Mouse (Mus musculus) forebrain, postnatal 0 days (tissue): ENCODE results near the gene Fam217a. TPM values are rescaled to one million over a fixed set of nuclear protein-coding genes. Genes with fewer than 3 reads are reported as not detected.
A peak's percentile ranks its signal among the peaks of the same experiment; 100 is the strongest.
"Not testable (repeated sequence)": the region's sequence is repeated elsewhere in the genome, so short reads cannot be mapped to it uniquely, and the experiment has no call there.

Experiments
- ATAC-seq: fragments of 200-750 bp; cut with Nextera tagmentation; 2 replicates; pipeline ENCODE4 v1.8.0; 2017; ENCODE audit warnings: mild to moderate bottlenecking, moderate library complexity
- DNase-seq: peaks from one replicate; pipeline ENCODE4 v3.0.0-alpha.2; 2015
- H3K27ac ChIP-seq: fragments of 300-500 bp; sonication (generic); 2 replicates; pipeline ENCODE4 v1.5.1; 2014; ENCODE audit warnings: low read depth, mild to moderate bottlenecking, antibody characterized with exemption, low read length, moderate library complexity, mixed read lengths
- H3K27me3 ChIP-seq: fragments of 300-500 bp; sonication (generic); 2 replicates; pipeline ENCODE4 v1.6.1; 2014; ENCODE audit warnings: mild to moderate bottlenecking, low read length, mixed read lengths; ENCODE audit not compliant: insufficient read depth
- H3K36me3 ChIP-seq: fragments of 300-500 bp; sonication (generic); 2 replicates; pipeline ENCODE4 v1.6.1; 2014; ENCODE audit warnings: mild to moderate bottlenecking, moderate library complexity; ENCODE audit not compliant: insufficient read depth
- H3K4me1 ChIP-seq: fragments of 300-500 bp; sonication (generic); 2 replicates; pipeline ENCODE4 v1.6.1; 2014; ENCODE audit warnings: antibody characterized with exemption; ENCODE audit not compliant: insufficient read depth
- H3K4me2 ChIP-seq: fragments of 300-500 bp; sonication (generic); 2 replicates; pipeline ENCODE4 v1.6.1; 2014; ENCODE audit warnings: low read depth, mild to moderate bottlenecking, moderate library complexity
- H3K4me3 ChIP-seq: fragments of 300-500 bp; sonication (generic); 2 replicates; pipeline ENCODE4 v1.5.1; 2014; ENCODE audit warnings: low read depth, low read length, mixed read lengths
- H3K9ac ChIP-seq: fragments of 300-500 bp; sonication (generic); 2 replicates; pipeline ENCODE4 v1.6.1; 2014; ENCODE audit warnings: mild to moderate bottlenecking
- H3K9me3 ChIP-seq: fragments of 300-500 bp; sonication (generic); 2 replicates; pipeline ENCODE4 v1.6.1; 2016; ENCODE audit warnings: low read length
- CTCF ChIP-seq: sonication (generic); IDR thresholded peaks from 2 replicates; pipeline ENCODE4 v1.5.1; 2016; ENCODE audit warnings: antibody characterized with exemption, control low read depth, low read depth
- WGBS: fragments of 180-500 bp; shearing (Covaris S2); extraction: QIAGEN DNeasy Blood & Tissue Kit; methylation state at CpG from one replicate; pipeline ENCODE4 v1.1.7; 2014; 5-methylcytosine and 5-hydroxymethylcytosine counted together
- polyA plus RNA-seq: library from polyadenylated mRNA; unstranded; fragments of >200 nt; fragmentation: Nextera tagmentation; extraction: Ambion mirVana; gene quantifications from 2 replicates; pipeline ENCODE4 v1.2.1, GENCODE M21; 2015
- total RNA-seq: library from RNA; depleted of rRNA; stranded (reverse); fragments of >200 nt; gene quantifications from 2 replicates; pipeline ENCODE4 v1.2.3, GENCODE M21; 2014; rRNA removed

Fam217a gene
- total RNA-seq (0.43 and 0.62 TPM in 2 replicates), polyA plus RNA-seq (0.55 and 1.0 TPM in 2 replicates)

- WGBS = 85% methylated on average over 4 of the region's 4 CpGs
These were observed at the start of gene Fam217a, which contains the start of gene 4933417A18Rik for GRCm38 (mm10) chr13:34924210-34924609. TSS of gene Fam217a (minus strand) at chr13:34924310. TSS of gene 4933417A18Rik (plus strand) at chr13:34924409.

GRCm38 (mm10) chr13:34973770-34974169, 49.7 kb upstream of the Fam217a start:
- ATAC-seq = no peak
- no peak overlapping the region for H3K4me3 ChIP-seq

More at GRCm38 (mm10) chr13:34924210-34924609, at the start of gene Fam217a, which contains the start of gene 4933417A18Rik:
- no peak for ATAC-seq
- Histone ChIP-seq H3K9ac (no peak within 1 kb of the TSS), H3K36me3 (no peaks in the 10 kb centered on the region), H3K4me3 (no peak within 1 kb of the TSS), H3K27me3 (no peaks in the 10 kb centered on the region), H3K27ac (no peak within 1 kb of the TSS), H3K4me2 (no peak within 1 kb of the TSS), H3K4me1 (no peaks in the 10 kb centered on the region), H3K9me3 (no peaks in the 10 kb centered on the region)
- no peak for DNase-seq
- TF ChIP-seq CTCF = no peak

GRCm38 (mm10) chr13:34973149-34973548, 49.0 kb upstream of the Fam217a start:
- Histone ChIP-seq H3K27me3 (no peaks in the 10 kb centered on the region), H3K36me3 (peaks cover 13% of the 10 kb centered on the region), H3K9me3 (no peaks in the 10 kb centered on the region), H3K4me2 (no peak overlapping the region), H3K4me1 (no peaks in the 10 kb centered on the region), H3K4me3 (no peak overlapping the region), H3K9ac (no peak overlapping the region), H3K27ac (no peak overlapping the region)
- WGBS = 42% methylated on average over 1 of the region's 1 CpGs
- TF ChIP-seq CTCF = 0 out of 2 replicates have a peak, but pooled peaks have one; percentile 16
- no peak for DNase-seq
- ATAC-seq = no peak

More at GRCm38 (mm10) chr13:34973770-34974169, 49.7 kb upstream of the Fam217a start:
- Histone ChIP-seq H3K9ac (no peak overlapping the region), H3K4me2 (no peak overlapping the region), H3K27ac (no peak overlapping the region), H3K4me1 (no peaks in the 10 kb centered on the region), H3K36me3 (peaks cover 19% of the 10 kb centered on the region), H3K9me3 (no peaks in the 10 kb centered on the region), H3K27me3 (no peaks in the 10 kb centered on the region)
- DNase-seq = no peak
- peak; percentile 9; the same call in 1 of the 2 replicates for TF ChIP-seq CTCF
- 54% methylated on average over 1 of the region's 1 CpGs for WGBS

GRCm38 (mm10) chr13:34972456-34972855, 48.3 kb upstream of the Fam217a start:
- not testable (repeated sequence) for H3K4me2 ChIP-seq, H3K36me3 ChIP-seq, H3K27ac ChIP-seq, H3K4me3 ChIP-seq, H3K9ac ChIP-seq, H3K27me3 ChIP-seq, DNase-seq, H3K4me1 ChIP-seq, ATAC-seq, H3K9me3 ChIP-seq

- H3K27ac ChIP-seq, DNase-seq, H3K36me3 ChIP-seq, H3K9ac ChIP-seq, H3K4me1 ChIP-seq, ATAC-seq, H3K4me2 ChIP-seq, H3K27me3 ChIP-seq, H3K4me3 ChIP-seq, H3K9me3 ChIP-seq: not testable (repeated sequence)
- 76% methylated on average over 9 of the region's 9 CpGs for WGBS
These were observed 41.5 kb upstream of the Fam217a start for GRCm38 (mm10) chr13:34965647-34966046.

GRCm38 (mm10) chr13:34964866-34965265, 40.8 kb upstream of the Fam217a start:
- H3K27me3 ChIP-seq = peaks cover 8% of the 10 kb centered on the region; the same call in 1 of the 2 replicates
- no peaks in the 10 kb centered on the region for H3K9me3 ChIP-seq
- H3K36me3 ChIP-seq = no peaks in the 10 kb centered on the region
- no peak for TF ChIP-seq CTCF
- 0 out of 2 replicates have a peak, but pooled peaks cover 4% of the 10 kb centered on the region for H3K4me1 ChIP-seq
- ATAC-seq (no peak), DNase-seq (no peak)
- H3K27ac ChIP-seq = no peak overlapping the region
- H3K9ac ChIP-seq = no peak overlapping the region
- H3K4me2 ChIP-seq = peak overlapping the region; percentile 68
- WGBS = 11% methylated on average over 5 of the region's 5 CpGs
- H3K4me3 ChIP-seq = peak overlapping the region; percentile 38; the same call in 1 of the 2 replicates

GRCm38 (mm10) chr13:34964419-34964818, 40.3 kb upstream of the Fam217a start:
- Histone ChIP-seq H3K4me1 (0 out of 2 replicates have a peak, but pooled peaks cover 4% of the 10 kb centered on the region), H3K4me2 (peak overlapping the region; percentile 68), H3K4me3 (peak overlapping the region; percentile 38), H3K36me3 (no peaks in the 10 kb centered on the region), H3K27ac (no peak overlapping the region), H3K9me3 (no peaks in the 10 kb centered on the region), H3K27me3 (peaks cover 8% of the 10 kb centered on the region; the same call in 1 of the 2 replicates), H3K9ac (peak overlapping the region; percentile 18; the same call in 1 of the 2 replicates)
- TF ChIP-seq CTCF = no peak
- DNase-seq = peak; percentile 36
- ATAC-seq = no peak
- WGBS = 5% methylated on average over 14 of the region's 14 CpGs
